Mouse (Mus musculus): ENCODE results near the gene Jak2.

GRCm38 (mm10) chr19:29240676-29241075 is 11.0 kb upstream of the Jak2 start:
- TF ChIP-seq CTCF (IDR thresholded peaks at IDR 0.05; ENCODE audit: borderline replicate concordance, insufficient read depth, low read length) (no peak), POLR2A (IDR thresholded peaks at IDR 0.05; ENCODE audit: low read depth, low read length) (no peak)
